9 mouse cellular contexts compared by ENCODE assay signal in the genomic region with DNA sequence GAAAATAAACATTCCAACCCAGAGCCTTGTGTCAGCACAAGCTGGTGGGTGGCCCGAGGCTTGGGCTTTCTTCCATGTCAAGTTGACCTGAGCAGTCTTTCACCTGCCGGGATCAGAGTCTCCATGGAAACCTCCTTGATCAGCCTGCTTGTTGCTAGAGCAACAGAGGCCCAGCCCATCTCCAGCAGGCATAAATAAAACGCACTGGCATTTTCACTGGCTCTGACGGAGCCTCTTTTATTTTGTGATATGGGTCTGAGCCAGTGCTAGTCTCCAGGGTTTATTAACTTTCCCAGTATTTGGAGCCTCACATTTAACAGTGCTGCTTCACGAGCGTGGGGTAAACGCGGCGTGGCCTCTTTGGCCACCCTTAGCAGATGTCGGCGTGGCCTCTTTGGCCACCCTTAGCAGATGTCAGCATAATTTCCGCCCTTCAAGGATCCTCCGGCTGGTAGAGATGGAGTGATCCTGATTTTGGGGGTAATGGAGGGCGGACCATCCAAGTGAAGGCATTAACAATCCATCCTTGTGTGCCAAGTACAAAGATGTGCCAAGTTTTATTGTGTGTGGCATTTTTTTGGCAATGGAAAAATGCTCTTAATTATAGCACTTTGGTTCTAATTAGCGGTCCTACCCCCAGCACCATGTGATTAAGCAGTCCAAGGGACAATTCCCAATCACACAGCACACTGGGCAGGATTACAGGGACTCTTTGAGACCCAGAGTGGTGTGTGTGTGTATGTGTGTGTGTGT. TPM values are rescaled to one million over a fixed set of nuclear protein-coding genes. Genes with fewer than 3 reads are reported as not detected.
DNase-seq lines count a peak whose midpoint lies in the region; ATAC-seq and TF ChIP-seq lines count a peak whose summit lies in the region.
"Had no signal": no experiment of that assay in that cellular context is flagged by ENCODE, and none has a peak within 500 bp of the region (broad histone marks: within the 10 kb centered on the region; RNA-seq: fewer than 3 reads in every experiment).

No protein-coding gene starts in this region.

- H3K4me3 ChIP-seq in intestine, embryonic 14.5 days (ENCODE audit: low read depth, low read length): no peak overlapping the region
- no peak overlapping the region for H3K4me3 ChIP-seq in intestine, embryonic 16.5 days (ENCODE audit: low read length)
- H3K4me3 ChIP-seq in embryonic facial prominence, embryonic 13.5 days: no peak overlapping the region
- no peak overlapping the region; the same call in 1 of the 2 replicates for H3K4me3 ChIP-seq in hindbrain, postnatal 0 days (ENCODE audit: low read length)
- no peak overlapping the region for H3K4me3 ChIP-seq in midbrain, postnatal 0 days (ENCODE audit: low read depth, low read length)
- H3K4me3 ChIP-seq in testis, adult 2 months (ENCODE audit: control insufficient read depth, low read depth, low read length): no peak overlapping the region

- no peak for TF ChIP-seq POLR2A in testis, adult 2 months (IDR thresholded peaks at IDR 0.05; ENCODE audit: control insufficient read depth, low read depth, low read length)

- peak; percentile 57; the same call in 1 of the 2 replicates for ATAC-seq in intestine, embryonic 14.5 days (replicated peaks; ENCODE audit: low FRiP score, low TSS enrichment, low read depth)
- no peak for ATAC-seq in intestine, embryonic 16.5 days
- ATAC-seq in embryonic facial prominence, embryonic 13.5 days (ENCODE audit: insufficient number of reproducible peaks, insufficient read depth, low FRiP score, low TSS enrichment, low read depth): peak; percentile 57; the same call in 1 of the 2 replicates
- peak; percentile 91 for ATAC-seq in hindbrain, postnatal 0 days
- ATAC-seq in midbrain, postnatal 0 days (ENCODE audit: low FRiP score): peak; percentile 77

- no peaks in the 10 kb centered on the region for H3K36me3 ChIP-seq in intestine, embryonic 14.5 days (ENCODE audit: control insufficient read depth, insufficient read depth, low read length)
- H3K36me3 ChIP-seq in intestine, embryonic 16.5 days (ENCODE audit: control insufficient read depth, insufficient read depth, low read length): no peaks in the 10 kb centered on the region
- no peaks in the 10 kb centered on the region for H3K36me3 ChIP-seq in embryonic facial prominence, embryonic 13.5 days
- no peaks in the 10 kb centered on the region for H3K36me3 ChIP-seq in hindbrain, postnatal 0 days (ENCODE audit: insufficient read depth, low read length)
- no peaks in the 10 kb centered on the region for H3K36me3 ChIP-seq in midbrain, postnatal 0 days (ENCODE audit: insufficient read depth, low read length)
- H3K36me3 ChIP-seq in testis, adult 2 months (ENCODE audit: control insufficient read depth, insufficient read depth, low read length): no peaks in the 10 kb centered on the region

- H3K27me3 ChIP-seq in intestine, embryonic 14.5 days (replicated peaks; ENCODE audit: control insufficient read depth, insufficient read depth, low read length): no peaks in the 10 kb centered on the region
- H3K27me3 ChIP-seq in intestine, embryonic 16.5 days (replicated peaks; ENCODE audit: control insufficient read depth, insufficient read depth, low read length): no peaks in the 10 kb centered on the region
- no peaks in the 10 kb centered on the region for H3K27me3 ChIP-seq in embryonic facial prominence, embryonic 13.5 days
- H3K27me3 ChIP-seq in hindbrain, postnatal 0 days (ENCODE audit: insufficient read depth, low read length): no peaks in the 10 kb centered on the region
- no peaks in the 10 kb centered on the region for H3K27me3 ChIP-seq in midbrain, postnatal 0 days (ENCODE audit: insufficient read depth, low read length)
- no peaks in the 10 kb centered on the region for H3K27me3 ChIP-seq in testis, adult 2 months (ENCODE audit: control insufficient read depth, insufficient read depth, low read length)
- H3K27me3 ChIP-seq: CH12.LX had no signal

- H3K9ac ChIP-seq in intestine, embryonic 14.5 days (ENCODE audit: low read length): no peak overlapping the region
- no peak overlapping the region for H3K9ac ChIP-seq in intestine, embryonic 16.5 days (ENCODE audit: low read depth, low read length)
- H3K9ac ChIP-seq in embryonic facial prominence, embryonic 13.5 days: no peak overlapping the region
- no peak overlapping the region; the same call in 1 of the 2 replicates for H3K9ac ChIP-seq in hindbrain, postnatal 0 days (replicated peaks; ENCODE audit: low read length)
- no peak overlapping the region for H3K9ac ChIP-seq in midbrain, postnatal 0 days (replicated peaks; ENCODE audit: low read length, poor library complexity, severe bottlenecking)

- peaks cover 17% of the 10 kb centered on the region for H3K4me1 ChIP-seq in intestine, embryonic 14.5 days (replicated peaks; ENCODE audit: control insufficient read depth, insufficient read depth, low read length)
- H3K4me1 ChIP-seq in intestine, embryonic 16.5 days (ENCODE audit: control insufficient read depth, insufficient read depth, low read length): peaks cover 12% of the 10 kb centered on the region
- H3K4me1 ChIP-seq in embryonic facial prominence, embryonic 13.5 days: peaks cover 61% of the 10 kb centered on the region
- H3K4me1 ChIP-seq in hindbrain, postnatal 0 days (ENCODE audit: insufficient read depth, low read length): peaks cover 34% of the 10 kb centered on the region
- peaks cover 14% of the 10 kb centered on the region for H3K4me1 ChIP-seq in midbrain, postnatal 0 days (ENCODE audit: insufficient read depth, low read length)
- peaks cover 10% of the 10 kb centered on the region for H3K4me1 ChIP-seq in testis, adult 2 months (ENCODE audit: control insufficient read depth, insufficient read depth, low read length)

- no peak for TF ChIP-seq CTCF in hindbrain, postnatal 0 days (IDR thresholded peaks at IDR 0.05; ENCODE audit: low read depth)
- TF ChIP-seq CTCF in midbrain, postnatal 0 days (IDR thresholded peaks at IDR 0.05): no peak
- TF ChIP-seq CTCF in testis, adult 2 months (IDR thresholded peaks at IDR 0.05; ENCODE audit: control insufficient read depth, insufficient read depth, insufficient replicate concordance, low read depth, low read length): no peak

- peak overlapping the region; percentile 38; the same call in 1 of the 2 replicates for H3K27ac ChIP-seq in intestine, embryonic 14.5 days (ENCODE audit: low read depth)
- no peak overlapping the region for H3K27ac ChIP-seq in intestine, embryonic 16.5 days (ENCODE audit: low read length)
- peak overlapping the region; percentile 90 for H3K27ac ChIP-seq in embryonic facial prominence, embryonic 13.5 days
- H3K27ac ChIP-seq in hindbrain, postnatal 0 days: peak overlapping the region; percentile 91
- peak overlapping the region; percentile 82 for H3K27ac ChIP-seq in midbrain, postnatal 0 days (ENCODE audit: low read depth, low read length)
- peak overlapping the region; percentile 62 for H3K27ac ChIP-seq in testis, adult 2 months (ENCODE audit: control insufficient read depth, insufficient read depth, low read depth, low read length)

- H3K9me3 ChIP-seq in intestine, embryonic 14.5 days (ENCODE audit: control insufficient read depth, low read length): no peaks in the 10 kb centered on the region
- no peaks in the 10 kb centered on the region for H3K9me3 ChIP-seq in intestine, embryonic 16.5 days (ENCODE audit: control insufficient read depth, low read length)
- H3K9me3 ChIP-seq in embryonic facial prominence, embryonic 13.5 days: no peaks in the 10 kb centered on the region
- H3K9me3 ChIP-seq in hindbrain, postnatal 0 days (ENCODE audit: low read length): no peaks in the 10 kb centered on the region
- no peaks in the 10 kb centered on the region for H3K9me3 ChIP-seq in midbrain, postnatal 0 days (ENCODE audit: low read length)

- peak; percentile 69 for DNase-seq in intestine, embryonic 14.5 days (ENCODE audit: low spot score)
- DNase-seq in hindbrain, postnatal 0 days (ENCODE audit: low spot score): peak; percentile 94
- DNase-seq in left cerebral cortex, adult 18-20 months (ENCODE audit: low spot score in 2 of 2): peak; percentile 47 to 70
- peak; percentile 96 for DNase-seq in midbrain, postnatal 0 days (ENCODE audit: low spot score)
- DNase-seq in gastrocnemius, postnatal 10 days: no peak

- WGBS in intestine, embryonic 14.5 days: 47% methylated on average over 15 of the region's 15 CpGs
- WGBS in intestine, embryonic 16.5 days: 42% methylated on average over 15 of the region's 15 CpGs
- WGBS in embryonic facial prominence, embryonic 13.5 days: 35% methylated on average over 15 of the region's 15 CpGs
- 10% methylated on average over 15 of the region's 15 CpGs for WGBS in hindbrain, postnatal 0 days
- WGBS in midbrain, postnatal 0 days: 11% methylated on average over 15 of the region's 15 CpGs

- 0 out of 2 replicates have a peak overlapping the region, but pooled peaks have one; percentile 11 for H3K4me2 ChIP-seq in intestine, embryonic 14.5 days (ENCODE audit: low read length)
- no peak overlapping the region for H3K4me2 ChIP-seq in intestine, embryonic 16.5 days (ENCODE audit: low read depth, low read length)
- H3K4me2 ChIP-seq in embryonic facial prominence, embryonic 13.5 days: peak overlapping the region; percentile 38
- peak overlapping the region; percentile 42 for H3K4me2 ChIP-seq in hindbrain, postnatal 0 days (ENCODE audit: low read depth, low read length)
- peak overlapping the region; percentile 39 for H3K4me2 ChIP-seq in midbrain, postnatal 0 days (ENCODE audit: low read depth, low read length, poor library complexity, severe bottlenecking)

RNA-seq across cellular contexts. Expression of a gene that starts 39.2 kb away (rescaled TPM):
- polyA plus RNA-seq in intestine, embryonic 14.5 days (2014; fragmentation: Nextera tagmentation; extraction: Ambion mirVana): 68.8 and 72.9 TPM in 2 replicates
- 65.7 and 72.7 TPM in 2 replicates for polyA plus RNA-seq in intestine, embryonic 16.5 days (2015; fragmentation: Nextera tagmentation; extraction: Ambion mirVana)
- 130 and 135 TPM in 2 replicates for polyA plus RNA-seq in embryonic facial prominence, embryonic 13.5 days (2015; fragmentation: Nextera tagmentation; extraction: Ambion mirVana)
- total RNA-seq in hindbrain, postnatal 0 days (2014; rRNA removed): 10.0 and 13.1 TPM in 2 replicates
- 83.9 and 90.8 TPM in 2 replicates for polyA plus RNA-seq in hindbrain, postnatal 0 days (2015; fragmentation: Nextera tagmentation; extraction: Ambion mirVana)
- 100 to 1,000 TPM; 103 to 115 TPM for total RNA-seq in left cerebral cortex, adult 18-20 months (2021)
- 19.5 and 19.8 TPM in 2 replicates for total RNA-seq in midbrain, postnatal 0 days (2014; rRNA removed)
- 77.3 and 96.7 TPM in 2 replicates for polyA plus RNA-seq in midbrain, postnatal 0 days (2015; fragmentation: Nextera tagmentation; extraction: Ambion mirVana)
- 37.1 and 46.6 TPM in 2 replicates for polyA plus RNA-seq in testis, adult 2 months (2012; rRNA removed)
- 10 to 100 TPM; 27.6 to 32.3 TPM for total RNA-seq in gastrocnemius, postnatal 10 days (2021)
